Mouse (Mus musculus): ENCODE measurements around the gene Mrpl54.
"Not testable (repeated sequence)": the region's sequence is repeated elsewhere in the genome, so short reads cannot be mapped to it uniquely, and the experiment has no call there.

Mrpl54 gene

GRCm38 (mm10) chr10:81223731-81224130 is 43.0 kb downstream of the Mrpl54 start:
- not testable (repeated sequence) for DNase-seq (ENCODE audit: low spot score)

GRCm38 (mm10) chr10:81221402-81222015 is 45.2 kb downstream of the Mrpl54 start:
- DNase-seq (ENCODE audit: low spot score) = no peak

GRCm38 (mm10) chr10:81217964-81218363 is 48.8 kb downstream of the Mrpl54 start:
- peak; percentile 55 for DNase-seq (ENCODE audit: low spot score)

- DNase-seq (ENCODE audit: low spot score) = not testable (repeated sequence)
Measured at GRCm38 (mm10) chr10:81217267-81217666, 49.5 kb downstream of the Mrpl54 start.

- DNase-seq (ENCODE audit: low spot score) = no peak
Measured at GRCm38 (mm10) chr10:81216810-81217209, 49.9 kb downstream of the Mrpl54 start.

GRCm38 (mm10) chr10:81216260-81216659 is 50.5 kb downstream of the Mrpl54 start:
- DNase-seq (ENCODE audit: low spot score) = no peak

Measured in urinary bladder, postnatal 10 days (tissue).